Mouse (Mus musculus): ENCODE results near the gene Gm15557. TPM values are rescaled to one million over a fixed set of nuclear protein-coding genes. Genes with fewer than 3 reads are reported as not detected.

Gm15557 gene
- polyA plus RNA-seq, 1 experiment from 2014 or later, result not detected

GRCm38 (mm10) chr2:155962991-155963390 is 22.5 kb downstream of the Gm15557 start:
- Histone ChIP-seq H3K4me1 (ENCODE audit: control insufficient read depth, insufficient read depth, low read length) (no peaks in the 10 kb centered on the region), H3K4me2 (ENCODE audit: low read depth) (no peak overlapping the region), H3K4me3 (ENCODE audit: low read depth, low read length) (no peak overlapping the region), H3K36me3 (ENCODE audit: control insufficient read depth, insufficient read depth, low read length) (peaks cover 12% of the 10 kb centered on the region), H3K9ac (ENCODE audit: low read length) (no peak overlapping the region), H3K27me3 (ENCODE audit: control insufficient read depth, insufficient read depth, low read length) (no peaks in the 10 kb centered on the region), H3K9me3 (ENCODE audit: control insufficient read depth, low read length) (no peaks in the 10 kb centered on the region), H3K27ac (ENCODE audit: low read depth, low read length) (no peak overlapping the region)
- ATAC-seq (ENCODE audit: insufficient read depth, low FRiP score, low TSS enrichment) (no peak), DNase-seq (ENCODE audit: low spot score) (peak; percentile 11)
- WGBS, result 57% methylated on average over 1 of the region's 1 CpGs

- DNase-seq (ENCODE audit: low spot score) (no peak), ATAC-seq (ENCODE audit: insufficient read depth, low FRiP score, low TSS enrichment) (no peak)
- no peak overlapping the region for H3K9ac ChIP-seq (ENCODE audit: low read length)
- no peaks in the 10 kb centered on the region for H3K27me3 ChIP-seq (ENCODE audit: control insufficient read depth, insufficient read depth, low read length)
- 89% methylated on average over 6 of the region's 6 CpGs for WGBS
- no peaks in the 10 kb centered on the region for H3K9me3 ChIP-seq (ENCODE audit: control insufficient read depth, low read length)
- peaks cover 43% of the 10 kb centered on the region for H3K36me3 ChIP-seq (ENCODE audit: control insufficient read depth, insufficient read depth, low read length)
- no peak overlapping the region for H3K27ac ChIP-seq (ENCODE audit: low read depth, low read length)
- H3K4me3 ChIP-seq (ENCODE audit: low read depth, low read length), result no peak overlapping the region
- no peak overlapping the region for H3K4me2 ChIP-seq (ENCODE audit: low read depth)
- H3K4me1 ChIP-seq (ENCODE audit: control insufficient read depth, insufficient read depth, low read length), result no peaks in the 10 kb centered on the region
Observed at GRCm38 (mm10) chr2:155973348-155973747, 32.8 kb downstream of the Gm15557 start.

- DNase-seq (ENCODE audit: low spot score) (no peak), ATAC-seq (ENCODE audit: insufficient read depth, low FRiP score, low TSS enrichment) (no peak)
- no peak overlapping the region for H3K9ac ChIP-seq (ENCODE audit: low read length)
- H3K27ac ChIP-seq (ENCODE audit: low read depth, low read length), result no peak overlapping the region
- H3K27me3 ChIP-seq (ENCODE audit: control insufficient read depth, insufficient read depth, low read length), result no peaks in the 10 kb centered on the region
- no peaks in the 10 kb centered on the region for H3K9me3 ChIP-seq (ENCODE audit: control insufficient read depth, low read length)
- no peaks in the 10 kb centered on the region for H3K4me1 ChIP-seq (ENCODE audit: control insufficient read depth, insufficient read depth, low read length)
- no peak overlapping the region for H3K4me2 ChIP-seq (ENCODE audit: low read depth)
- WGBS, result 88% methylated on average over 14 of the region's 14 CpGs
- H3K36me3 ChIP-seq (ENCODE audit: control insufficient read depth, insufficient read depth, low read length), result peaks cover 41% of the 10 kb centered on the region
- no peak overlapping the region for H3K4me3 ChIP-seq (ENCODE audit: low read depth, low read length)
Observed at GRCm38 (mm10) chr2:155974087-155974731, 33.7 kb downstream of the Gm15557 start.

- Histone ChIP-seq H3K27ac (ENCODE audit: low read depth, low read length) (no peak overlapping the region), H3K27me3 (ENCODE audit: control insufficient read depth, insufficient read depth, low read length) (no peaks in the 10 kb centered on the region), H3K9me3 (ENCODE audit: control insufficient read depth, low read length) (no peaks in the 10 kb centered on the region), H3K4me2 (ENCODE audit: low read depth) (no peak overlapping the region), H3K4me3 (ENCODE audit: low read depth, low read length) (no peak overlapping the region), H3K9ac (ENCODE audit: low read length) (no peak overlapping the region), H3K4me1 (ENCODE audit: control insufficient read depth, insufficient read depth, low read length) (no peaks in the 10 kb centered on the region), H3K36me3 (ENCODE audit: control insufficient read depth, insufficient read depth, low read length) (peaks cover 37% of the 10 kb centered on the region)
- DNase-seq (ENCODE audit: low spot score), result no peak
- no peak for ATAC-seq (ENCODE audit: insufficient read depth, low FRiP score, low TSS enrichment)
- WGBS, result 80% methylated on average over 5 of the region's 5 CpGs
Observed at GRCm38 (mm10) chr2:155979328-155979991, 38.9 kb downstream of the Gm15557 start.

GRCm38 (mm10) chr2:155985776-155986175 is 45.2 kb downstream of the Gm15557 start:
- H3K36me3 ChIP-seq (ENCODE audit: control insufficient read depth, insufficient read depth, low read length), result peaks cover 39% of the 10 kb centered on the region
- H3K9me3 ChIP-seq (ENCODE audit: control insufficient read depth, low read length), result no peaks in the 10 kb centered on the region
- no peaks in the 10 kb centered on the region for H3K27me3 ChIP-seq (ENCODE audit: control insufficient read depth, insufficient read depth, low read length)
- H3K4me3 ChIP-seq (ENCODE audit: low read depth, low read length), result no peak overlapping the region
- 89% methylated on average over 7 of the region's 7 CpGs for WGBS
- no peak overlapping the region for H3K4me2 ChIP-seq (ENCODE audit: low read depth)
- H3K9ac ChIP-seq (ENCODE audit: low read length), result no peak overlapping the region
- no peak overlapping the region for H3K27ac ChIP-seq (ENCODE audit: low read depth, low read length)
- H3K4me1 ChIP-seq (ENCODE audit: control insufficient read depth, insufficient read depth, low read length), result no peaks in the 10 kb centered on the region
- DNase-seq (ENCODE audit: low spot score) (no peak), ATAC-seq (ENCODE audit: insufficient read depth, low FRiP score, low TSS enrichment) (no peak)

GRCm38 (mm10) chr2:155987131-155987530 is 46.6 kb downstream of the Gm15557 start:
- ATAC-seq (ENCODE audit: insufficient read depth, low FRiP score, low TSS enrichment), result no peak
- no peak overlapping the region for H3K4me2 ChIP-seq (ENCODE audit: low read depth)
- peaks cover 41% of the 10 kb centered on the region for H3K36me3 ChIP-seq (ENCODE audit: control insufficient read depth, insufficient read depth, low read length)
- no peak overlapping the region for H3K9ac ChIP-seq (ENCODE audit: low read length)
- 93% methylated on average over 6 of the region's 6 CpGs for WGBS
- no peak overlapping the region for H3K4me3 ChIP-seq (ENCODE audit: low read depth, low read length)
- no peaks in the 10 kb centered on the region for H3K4me1 ChIP-seq (ENCODE audit: control insufficient read depth, insufficient read depth, low read length)
- H3K27me3 ChIP-seq (ENCODE audit: control insufficient read depth, insufficient read depth, low read length), result no peaks in the 10 kb centered on the region
- H3K27ac ChIP-seq (ENCODE audit: low read depth, low read length), result no peak overlapping the region
- no peak for DNase-seq (ENCODE audit: low spot score)
- H3K9me3 ChIP-seq (ENCODE audit: control insufficient read depth, low read length), result no peaks in the 10 kb centered on the region

GRCm38 (mm10) chr2:155989085-155989484 is 48.6 kb downstream of the Gm15557 start:
- WGBS, result 90% methylated on average over 4 of the region's 4 CpGs
- ATAC-seq (ENCODE audit: insufficient read depth, low FRiP score, low TSS enrichment) (no peak), DNase-seq (ENCODE audit: low spot score) (no peak)
- H3K27ac ChIP-seq (ENCODE audit: low read depth, low read length), result no peak overlapping the region
- H3K36me3 ChIP-seq (ENCODE audit: control insufficient read depth, insufficient read depth, low read length), result peaks cover 37% of the 10 kb centered on the region
- H3K4me2 ChIP-seq (ENCODE audit: low read depth), result no peak overlapping the region
- H3K27me3 ChIP-seq (ENCODE audit: control insufficient read depth, insufficient read depth, low read length), result no peaks in the 10 kb centered on the region
- H3K4me1 ChIP-seq (ENCODE audit: control insufficient read depth, insufficient read depth, low read length), result no peaks in the 10 kb centered on the region
- no peak overlapping the region for H3K4me3 ChIP-seq (ENCODE audit: low read depth, low read length)
- H3K9me3 ChIP-seq (ENCODE audit: control insufficient read depth, low read length), result no peaks in the 10 kb centered on the region
- no peak overlapping the region for H3K9ac ChIP-seq (ENCODE audit: low read length)

GRCm38 (mm10) chr2:155991151-155991550 is 50.6 kb downstream of the Gm15557 start:
- 95% methylated on average over 10 of the region's 10 CpGs for WGBS
- peaks cover 33% of the 10 kb centered on the region for H3K36me3 ChIP-seq (ENCODE audit: control insufficient read depth, insufficient read depth, low read length)
- no peak overlapping the region for H3K4me3 ChIP-seq (ENCODE audit: low read depth, low read length)

GRCm38 (mm10) chr2:155991863-155992321 is 51.4 kb downstream of the Gm15557 start:
- no peak for DNase-seq (ENCODE audit: low spot score)
- Histone ChIP-seq H3K9ac (ENCODE audit: low read length) (no peak overlapping the region), H3K27ac (ENCODE audit: low read depth, low read length) (no peak overlapping the region), H3K36me3 (ENCODE audit: control insufficient read depth, insufficient read depth, low read length) (peaks cover 35% of the 10 kb centered on the region), H3K4me1 (ENCODE audit: control insufficient read depth, insufficient read depth, low read length) (no peaks in the 10 kb centered on the region), H3K4me3 (ENCODE audit: low read depth, low read length) (no peak overlapping the region), H3K27me3 (ENCODE audit: control insufficient read depth, insufficient read depth, low read length) (no peaks in the 10 kb centered on the region), H3K4me2 (ENCODE audit: low read depth) (no peak overlapping the region), H3K9me3 (ENCODE audit: control insufficient read depth, low read length) (no peaks in the 10 kb centered on the region)
- 89% methylated on average over 14 of the region's 14 CpGs for WGBS
- ATAC-seq (ENCODE audit: insufficient read depth, low FRiP score, low TSS enrichment), result no peak

More at GRCm38 (mm10) chr2:155991151-155991550, 50.6 kb downstream of the Gm15557 start:
- no peaks in the 10 kb centered on the region for H3K4me1 ChIP-seq (ENCODE audit: control insufficient read depth, insufficient read depth, low read length)
- DNase-seq (ENCODE audit: low spot score) (no peak), ATAC-seq (ENCODE audit: insufficient read depth, low FRiP score, low TSS enrichment) (no peak)
- no peaks in the 10 kb centered on the region for H3K27me3 ChIP-seq (ENCODE audit: control insufficient read depth, insufficient read depth, low read length)
- no peaks in the 10 kb centered on the region for H3K9me3 ChIP-seq (ENCODE audit: control insufficient read depth, low read length)
- no peak overlapping the region for H3K9ac ChIP-seq (ENCODE audit: low read length)
- H3K27ac ChIP-seq (ENCODE audit: low read depth, low read length), result no peak overlapping the region
- no peak overlapping the region for H3K4me2 ChIP-seq (ENCODE audit: low read depth)
